Mouse (Mus musculus) liver, embryonic 11.5 days (tissue): ENCODE measurements around the gene Ube2q2. TPM values are rescaled to one million over a fixed set of nuclear protein-coding genes. Genes with fewer than 3 reads are reported as not detected.
A peak's percentile ranks its signal among the peaks of the same experiment; 100 is the strongest.

Source experiments
- ATAC-seq: fragments of 200-750 bp; cut with Nextera tagmentation; replicated peaks from 2 replicates; pipeline ENCODE4 v1.8.0; 2017; ENCODE audit warnings: moderate number of reproducible peaks, mild to moderate bottlenecking, moderate TSS enrichment, moderate library complexity; ENCODE audit not compliant: low FRiP score
- DNase-seq: peaks from one replicate; pipeline ENCODE4 v3.0.0-alpha.2; 2017; ENCODE audit warnings: low spot score
- H3K27ac ChIP-seq: fragments of 300-500 bp; sonication (generic); 2 replicates; pipeline ENCODE4 v1.5.1; 2014; ENCODE audit warnings: mild to moderate bottlenecking, low read depth, low read length, control low read depth
- H3K27me3 ChIP-seq: fragments of 300-500 bp; sonication (generic); replicated peaks from 2 replicates; pipeline ENCODE4 v1.6.1; 2014; ENCODE audit warnings: low read length, mixed read lengths; ENCODE audit not compliant: control insufficient read depth, insufficient read depth
- H3K36me3 ChIP-seq: fragments of 300-500 bp; sonication (generic); 2 replicates; pipeline ENCODE4 v1.6.1; 2014; ENCODE audit warnings: mild to moderate bottlenecking, low read length, moderate library complexity, mixed read lengths; ENCODE audit not compliant: control insufficient read depth, insufficient read depth
- H3K4me1 ChIP-seq: fragments of 300-500 bp; sonication (generic); replicated peaks from 2 replicates; pipeline ENCODE4 v1.6.1; 2014; ENCODE audit warnings: low read length, mixed read lengths; ENCODE audit not compliant: control insufficient read depth, insufficient read depth
- H3K4me2 ChIP-seq: fragments of 300-500 bp; sonication (generic); 2 replicates; pipeline ENCODE4 v1.6.1; 2014; ENCODE audit warnings: mild to moderate bottlenecking, control low read depth, moderate library complexity
- H3K4me3 ChIP-seq: fragments of 300-500 bp; sonication (generic); 2 replicates; pipeline ENCODE4 v1.5.1; 2014; ENCODE audit warnings: low read depth, low read length, control low read depth
- H3K9ac ChIP-seq: fragments of 300-500 bp; sonication (generic); 2 replicates; pipeline ENCODE4 v1.6.1; 2014; ENCODE audit warnings: low read depth, low read length, control low read depth
- H3K9me3 ChIP-seq: fragments of 300-500 bp; sonication (generic); 2 replicates; pipeline ENCODE4 v1.6.1; 2016; ENCODE audit warnings: low read length, inconsistent platforms, mixed read lengths; ENCODE audit not compliant: control insufficient read depth
- WGBS: fragments of 180-500 bp; shearing (Covaris S2); extraction: QIAGEN DNeasy Blood & Tissue Kit; methylation state at CpG from one replicate; pipeline ENCODE4 v1.1.7; 2014; 5-methylcytosine and 5-hydroxymethylcytosine counted together
- polyA plus RNA-seq: library from polyadenylated mRNA; unstranded; fragments of >200 nt; fragmentation: Nextera tagmentation; extraction: Ambion mirVana; gene quantifications from 2 replicates; pipeline ENCODE4 v1.2.1, GENCODE M21; 2014

Ube2q2 gene
- polyA plus RNA-seq, 1 experiment from 2014 or later = 34.8 TPM

GRCm38 (mm10) chr9:55151096-55151495 is 2.4 kb downstream of the Ube2q2 start:
- no peak for DNase-seq
- peak overlapping the region; percentile 95; the same call in 1 of the 2 replicates for H3K9ac ChIP-seq
- peak overlapping the region; percentile 68 for H3K4me3 ChIP-seq

DNA sequence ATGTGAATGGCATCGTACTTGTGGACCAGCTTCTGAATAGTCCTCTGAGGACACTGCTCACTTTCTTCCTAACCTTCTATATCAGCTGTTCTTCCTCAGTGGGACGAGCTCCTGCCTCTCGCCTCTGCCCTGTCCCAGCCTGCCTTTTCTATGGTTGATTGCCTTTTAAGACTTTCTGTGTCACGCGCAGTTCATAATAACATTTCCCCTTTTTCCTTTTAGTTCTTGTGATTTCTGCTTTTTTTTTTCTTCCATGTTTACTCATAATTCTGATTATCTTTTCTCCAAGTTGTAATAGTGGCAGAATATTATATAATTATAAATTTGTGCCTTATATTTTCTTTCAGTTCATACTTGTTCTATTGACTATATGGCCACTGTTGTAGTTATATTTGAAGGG is 4.3 kb downstream of the Ube2q2 start:
- no peaks in the 10 kb centered on the region for H3K27me3 ChIP-seq
- H3K4me1 ChIP-seq = peaks cover 15% of the 10 kb centered on the region

More at GRCm38 (mm10) chr9:55151096-55151495, 2.4 kb downstream of the Ube2q2 start:
- Histone ChIP-seq H3K4me2 (peak overlapping the region; percentile 85), H3K36me3 (no peaks in the 10 kb centered on the region), H3K4me1 (peaks cover 15% of the 10 kb centered on the region), H3K9me3 (no peaks in the 10 kb centered on the region), H3K27me3 (no peaks in the 10 kb centered on the region), H3K27ac (no peak overlapping the region)
- no peak for ATAC-seq

DNA sequence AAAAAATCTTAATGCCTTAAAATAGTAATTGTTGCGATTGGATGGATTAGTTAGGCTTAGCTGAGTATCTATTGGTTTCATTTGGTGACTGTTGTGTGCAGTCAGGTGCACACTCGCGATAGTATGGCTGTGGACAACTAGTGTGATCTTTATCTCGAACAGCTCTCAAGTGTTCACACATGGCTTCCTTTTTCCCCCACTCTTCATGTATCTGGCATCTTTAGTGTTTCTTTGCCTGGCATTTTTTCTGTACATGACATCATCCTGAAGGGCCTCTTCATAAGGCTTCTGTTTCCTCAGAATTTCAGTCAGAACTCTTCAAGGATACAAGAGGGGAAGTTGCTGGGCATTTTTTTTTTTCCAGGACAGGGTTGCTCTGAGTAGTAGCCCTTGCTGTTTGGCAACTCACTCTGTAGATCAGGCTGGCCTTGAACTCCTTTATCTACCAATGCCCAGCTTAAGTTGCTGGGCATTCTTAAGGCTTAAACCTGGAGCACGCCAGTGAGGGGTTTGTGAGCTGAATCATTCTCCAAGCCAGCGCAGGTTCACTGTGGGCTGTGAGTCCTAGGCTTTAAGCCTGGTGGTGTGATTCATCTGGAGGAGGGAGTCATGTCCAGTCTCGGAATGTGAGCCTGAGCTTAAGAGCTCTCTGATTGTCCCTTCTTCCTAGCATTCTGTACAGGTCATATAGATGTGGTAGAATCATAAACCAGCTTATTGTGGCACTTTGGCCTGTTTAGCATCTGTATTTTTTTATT is 22.2 kb downstream of the Ube2q2 start:
- DNase-seq = no peak
- Histone ChIP-seq H3K36me3 (no peaks in the 10 kb centered on the region), H3K4me2 (no peak overlapping the region), H3K9me3 (no peaks in the 10 kb centered on the region), H3K4me1 (peaks cover 11% of the 10 kb centered on the region), H3K9ac (no peak overlapping the region), H3K27ac (no peak overlapping the region), H3K27me3 (no peaks in the 10 kb centered on the region), H3K4me3 (no peak overlapping the region)
- WGBS = 69% methylated on average over 7 of the region's 7 CpGs
- ATAC-seq = peak; percentile 66

More for the DNA sequence above, 4.3 kb downstream of the Ube2q2 start:
- no peak overlapping the region for H3K4me3 ChIP-seq
- no peak for DNase-seq
- H3K9ac ChIP-seq = no peak overlapping the region
- 86% methylated on average over 5 of the region's 5 CpGs for WGBS
- no peak for ATAC-seq
- no peak overlapping the region for H3K27ac ChIP-seq
- H3K36me3 ChIP-seq = no peaks in the 10 kb centered on the region
- H3K4me2 ChIP-seq = no peak overlapping the region
- no peaks in the 10 kb centered on the region for H3K9me3 ChIP-seq

DNA sequence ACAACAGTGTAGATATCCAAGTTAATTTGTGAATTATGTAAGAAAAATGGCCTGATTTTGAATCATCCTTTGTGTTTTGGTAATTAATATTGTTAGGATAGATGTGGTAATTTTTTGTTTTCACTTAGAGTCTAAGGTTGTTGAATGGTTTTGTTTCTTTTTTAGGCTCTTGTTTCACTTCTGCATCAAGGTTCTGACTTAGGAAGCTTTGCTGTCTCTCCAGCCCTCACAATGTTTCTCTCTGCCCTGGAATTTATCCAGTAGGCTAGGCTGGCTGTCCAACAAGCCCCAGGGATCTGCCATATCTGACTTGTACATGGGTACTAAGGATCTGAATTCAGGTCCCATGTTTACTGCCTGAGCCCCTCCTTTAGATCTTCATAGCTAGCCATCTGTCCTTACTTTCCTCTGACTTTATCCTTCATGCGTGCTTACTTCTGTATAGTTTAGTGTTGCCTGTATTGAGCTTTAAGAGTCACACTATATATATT is 23.6 kb downstream of the Ube2q2 start:
- Histone ChIP-seq H3K27me3 (no peaks in the 10 kb centered on the region), H3K4me2 (no peak overlapping the region), H3K9ac (no peak overlapping the region), H3K4me3 (no peak overlapping the region), H3K4me1 (peaks cover 11% of the 10 kb centered on the region), H3K27ac (no peak overlapping the region), H3K9me3 (no peaks in the 10 kb centered on the region), H3K36me3 (no peaks in the 10 kb centered on the region)
- WGBS = 95% methylated on average over 1 of the region's 1 CpGs
- DNase-seq = no peak
- ATAC-seq = no peak

- Histone ChIP-seq H3K4me2 (no peak overlapping the region), H3K27ac (no peak overlapping the region), H3K9me3 (no peaks in the 10 kb centered on the region), H3K4me3 (no peak overlapping the region), H3K27me3 (no peaks in the 10 kb centered on the region), H3K4me1 (peaks cover 11% of the 10 kb centered on the region), H3K36me3 (peaks cover 3% of the 10 kb centered on the region; the same call in 1 of the 2 replicates), H3K9ac (no peak overlapping the region)
- WGBS = 86% methylated on average over 2 of the region's 2 CpGs
- no peak for DNase-seq
- ATAC-seq = no peak
These were observed 25.6 kb downstream of the Ube2q2 start for GRCm38 (mm10) chr9:55174235-55174634.

DNA sequence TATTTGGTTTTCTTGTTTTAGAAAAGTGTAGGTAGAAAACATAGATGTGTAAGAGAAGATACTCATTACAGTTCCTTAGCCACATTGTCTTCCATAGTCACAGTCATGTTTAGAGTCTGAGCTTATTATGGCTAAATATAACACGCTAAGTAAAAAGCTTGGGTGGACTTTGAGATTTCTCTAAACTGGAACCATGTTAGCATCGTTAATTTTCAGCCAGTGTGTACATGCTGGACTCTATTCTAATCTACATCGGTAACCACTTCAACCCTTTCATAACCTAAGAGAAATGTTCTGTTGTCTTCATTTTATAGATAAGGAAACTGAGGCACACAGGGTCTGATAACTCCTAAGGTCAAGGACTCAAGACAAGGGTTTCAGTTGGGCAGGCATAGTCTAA is 47.2 kb downstream of the Ube2q2 start:
- Histone ChIP-seq H3K27ac (no peak overlapping the region), H3K4me2 (no peak overlapping the region), H3K9me3 (no peaks in the 10 kb centered on the region), H3K9ac (no peak overlapping the region), H3K4me3 (no peak overlapping the region), H3K4me1 (no peaks in the 10 kb centered on the region), H3K36me3 (peaks cover 6% of the 10 kb centered on the region; the same call in 1 of the 2 replicates), H3K27me3 (no peaks in the 10 kb centered on the region)
- 89% methylated on average over 3 of the region's 3 CpGs for WGBS
- DNase-seq (no peak), ATAC-seq (no peak)

- Histone ChIP-seq H3K4me3 (no peak overlapping the region), H3K9ac (no peak overlapping the region), H3K27me3 (no peaks in the 10 kb centered on the region), H3K27ac (no peak overlapping the region), H3K9me3 (no peaks in the 10 kb centered on the region), H3K36me3 (no peaks in the 10 kb centered on the region; the same call in 1 of the 2 replicates), H3K4me1 (no peaks in the 10 kb centered on the region), H3K4me2 (no peak overlapping the region)
- 89% methylated on average over 1 of the region's 1 CpGs for WGBS
- ATAC-seq = no peak
- no peak for DNase-seq
These were observed 49.6 kb downstream of the Ube2q2 start for GRCm38 (mm10) chr9:55198260-55198659.

DNA sequence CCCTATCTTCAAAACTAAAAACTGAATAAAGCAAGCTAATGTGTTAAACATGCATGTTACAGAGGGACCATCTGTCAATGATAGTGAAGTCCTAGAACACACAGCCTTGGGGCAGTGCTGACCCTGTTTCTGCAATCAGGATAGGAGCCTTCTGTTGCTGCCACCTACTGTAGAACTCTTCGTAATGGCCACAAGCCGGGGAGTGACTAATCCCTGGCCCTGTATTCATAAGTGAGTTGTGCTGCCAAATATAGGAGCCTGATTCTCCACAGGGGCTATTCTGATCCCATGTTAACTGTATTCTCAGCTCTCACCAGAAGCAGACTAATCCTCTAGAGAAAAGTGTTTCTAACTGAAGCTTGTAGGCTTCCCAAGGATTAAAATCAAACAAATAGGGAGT is 50.7 kb downstream of the Ube2q2 start:
- Histone ChIP-seq H3K9ac (no peak overlapping the region), H3K27me3 (no peaks in the 10 kb centered on the region), H3K9me3 (no peaks in the 10 kb centered on the region), H3K27ac (no peak overlapping the region), H3K4me2 (no peak overlapping the region), H3K4me3 (no peak overlapping the region), H3K36me3 (no peaks in the 10 kb centered on the region; the same call in 1 of the 2 replicates), H3K4me1 (no peaks in the 10 kb centered on the region)
- DNase-seq (no peak), ATAC-seq (no peak)
- WGBS = 91% methylated on average over 2 of the region's 2 CpGs

DNA sequence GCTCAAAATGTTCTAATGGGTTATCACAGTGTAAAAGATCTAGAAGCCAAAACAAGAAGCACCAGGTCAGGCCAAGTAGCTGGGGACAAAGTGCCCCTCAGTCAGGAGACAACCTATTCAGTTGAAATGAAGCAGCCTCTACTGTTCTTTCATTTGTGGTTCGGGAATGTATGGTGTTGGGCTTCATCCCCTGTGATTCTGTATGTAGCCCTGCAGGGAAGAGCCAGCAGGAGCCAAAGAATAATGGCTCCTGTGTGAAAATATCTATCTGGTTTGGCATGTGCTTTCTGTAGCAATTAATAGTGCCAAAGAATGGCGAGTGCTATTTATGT is 59.8 kb downstream of the Ube2q2 start:
- no peaks in the 10 kb centered on the region for H3K9me3 ChIP-seq
- no peaks in the 10 kb centered on the region; the same call in 1 of the 2 replicates for H3K36me3 ChIP-seq
- H3K4me1 ChIP-seq = peaks cover 10% of the 10 kb centered on the region
- ATAC-seq (no peak), DNase-seq (no peak)
- 5% methylated on average over 2 of the region's 2 CpGs for WGBS
- H3K9ac ChIP-seq = peak overlapping the region; percentile 92
- peak overlapping the region; percentile 89 for H3K4me2 ChIP-seq
- peak overlapping the region; percentile 84 for H3K27ac ChIP-seq
- peak overlapping the region; percentile 90 for H3K4me3 ChIP-seq
- no peaks in the 10 kb centered on the region for H3K27me3 ChIP-seq
